Mouse (Mus musculus): Measurements from ENCODE around the gene Bbs9. TPM values are rescaled to one million over a fixed set of nuclear protein-coding genes. Genes with fewer than 3 reads are reported as not detected.
"Not testable (repeated sequence)": the region's sequence is repeated elsewhere in the genome, so short reads cannot be mapped to it uniquely, and the experiment has no call there.

The Bbs9 gene
- polyA plus RNA-seq, 1 experiment from 2014 or later = 2.5 TPM

GRCm38 (mm10) chr9:22849212-22849611 lies 373.7 kb downstream of the Bbs9 start:
- WGBS (ENCODE audit: insufficient replicate concordance) = 35% methylated on average over 4 of the region's 4 CpGs
- no peak for ATAC-seq (ENCODE audit: low read depth)
- no peaks in the 10 kb centered on the region for H3K4me1 ChIP-seq (ENCODE audit: control insufficient read depth, low read depth, low read length)
- H3K27me3 ChIP-seq (ENCODE audit: control insufficient read depth, insufficient read depth, low read depth, low read length) = no peaks in the 10 kb centered on the region
- no peaks in the 10 kb centered on the region for H3K9me3 ChIP-seq (replicated peaks; ENCODE audit: control insufficient read depth, low read length)
- H3K9ac ChIP-seq (ENCODE audit: low read depth, low read length) = no peak overlapping the region
- H3K4me2 ChIP-seq (ENCODE audit: low read depth, low read length) = no peak overlapping the region
- H3K27ac ChIP-seq (ENCODE audit: low read length) = no peak overlapping the region
- no peaks in the 10 kb centered on the region for H3K36me3 ChIP-seq (ENCODE audit: control insufficient read depth, insufficient read depth)
- H3K4me3 ChIP-seq (ENCODE audit: low read depth, low read length) = no peak overlapping the region

GRCm38 (mm10) chr9:22869147-22869546 lies 393.6 kb downstream of the Bbs9 start:
- 79% methylated on average over 5 of the region's 6 CpGs for WGBS (ENCODE audit: insufficient replicate concordance)

GRCm38 (mm10) chr9:22870661-22871060 lies 395.1 kb downstream of the Bbs9 start:
- no peaks in the 10 kb centered on the region for H3K4me1 ChIP-seq (ENCODE audit: control insufficient read depth, low read depth, low read length)
- 81% methylated on average over 3 of the region's 3 CpGs for WGBS (ENCODE audit: insufficient replicate concordance)
- H3K4me2 ChIP-seq (ENCODE audit: low read depth, low read length) = no peak overlapping the region
- no peak for ATAC-seq (ENCODE audit: low read depth)
- H3K27me3 ChIP-seq (ENCODE audit: control insufficient read depth, insufficient read depth, low read depth, low read length) = no peaks in the 10 kb centered on the region
- H3K9ac ChIP-seq (ENCODE audit: low read depth, low read length) = no peak overlapping the region
- no peaks in the 10 kb centered on the region for H3K36me3 ChIP-seq (ENCODE audit: control insufficient read depth, insufficient read depth)
- H3K27ac ChIP-seq (ENCODE audit: low read length) = no peak overlapping the region
- H3K9me3 ChIP-seq (replicated peaks; ENCODE audit: control insufficient read depth, low read length) = no peaks in the 10 kb centered on the region
- H3K4me3 ChIP-seq (ENCODE audit: low read depth, low read length) = no peak overlapping the region

More at GRCm38 (mm10) chr9:22869147-22869546, 393.6 kb downstream of the Bbs9 start:
- not testable (repeated sequence) for H3K4me1 ChIP-seq (ENCODE audit: control insufficient read depth, low read depth, low read length); H3K27me3 ChIP-seq (ENCODE audit: control insufficient read depth, insufficient read depth, low read depth, low read length); ATAC-seq (ENCODE audit: low read depth); H3K9me3 ChIP-seq (replicated peaks; ENCODE audit: control insufficient read depth, low read length); H3K27ac ChIP-seq (ENCODE audit: low read length); H3K9ac ChIP-seq (ENCODE audit: low read depth, low read length); H3K4me3 ChIP-seq (ENCODE audit: low read depth, low read length); H3K4me2 ChIP-seq (ENCODE audit: low read depth, low read length); H3K36me3 ChIP-seq (ENCODE audit: control insufficient read depth, insufficient read depth)

GRCm38 (mm10) chr9:22875231-22875630 lies 399.7 kb downstream of the Bbs9 start:
- Histone ChIP-seq H3K36me3 (ENCODE audit: control insufficient read depth, insufficient read depth) (no peaks in the 10 kb centered on the region), H3K27me3 (ENCODE audit: control insufficient read depth, insufficient read depth, low read depth, low read length) (no peaks in the 10 kb centered on the region), H3K9ac (ENCODE audit: low read depth, low read length) (no peak overlapping the region), H3K4me1 (ENCODE audit: control insufficient read depth, low read depth, low read length) (no peaks in the 10 kb centered on the region), H3K27ac (ENCODE audit: low read length) (no peak overlapping the region), H3K9me3 (replicated peaks; ENCODE audit: control insufficient read depth, low read length) (no peaks in the 10 kb centered on the region), H3K4me2 (ENCODE audit: low read depth, low read length) (no peak overlapping the region), H3K4me3 (ENCODE audit: low read depth, low read length) (no peak overlapping the region)
- ATAC-seq (ENCODE audit: low read depth) = no peak
- WGBS (ENCODE audit: insufficient replicate concordance) = 73% methylated on average over 1 of the region's 1 CpGs

DNA sequence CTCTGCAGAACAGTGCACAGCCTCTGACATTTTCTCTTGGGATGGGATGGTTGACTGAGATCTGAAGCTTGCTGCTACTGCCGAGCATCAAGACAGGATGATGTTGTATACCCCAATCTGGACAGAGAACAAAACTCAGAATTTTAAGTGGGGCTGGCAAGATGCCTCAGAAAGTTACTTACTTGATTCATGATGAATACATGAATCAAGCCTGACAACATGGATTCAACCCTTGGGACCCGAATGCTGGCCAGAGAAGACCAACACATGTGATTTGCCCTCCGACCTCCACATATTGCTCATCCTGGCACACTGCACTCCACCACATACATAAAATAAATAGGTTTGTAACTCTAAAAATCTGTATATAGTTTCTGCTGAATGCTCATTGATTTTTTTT lies 403.8 kb downstream of the Bbs9 start:
- H3K4me2 ChIP-seq (ENCODE audit: low read depth, low read length) = no peak overlapping the region
- no peaks in the 10 kb centered on the region for H3K36me3 ChIP-seq (ENCODE audit: control insufficient read depth, insufficient read depth)
- no peak overlapping the region for H3K9ac ChIP-seq (ENCODE audit: low read depth, low read length)
- no peak for ATAC-seq (ENCODE audit: low read depth)
- no peak overlapping the region for H3K27ac ChIP-seq (ENCODE audit: low read length)
- H3K4me3 ChIP-seq (ENCODE audit: low read depth, low read length) = no peak overlapping the region
- no peaks in the 10 kb centered on the region for H3K4me1 ChIP-seq (ENCODE audit: control insufficient read depth, low read depth, low read length)
- H3K9me3 ChIP-seq (replicated peaks; ENCODE audit: control insufficient read depth, low read length) = no peaks in the 10 kb centered on the region
- H3K27me3 ChIP-seq (ENCODE audit: control insufficient read depth, insufficient read depth, low read depth, low read length) = no peaks in the 10 kb centered on the region
- WGBS (ENCODE audit: insufficient replicate concordance) = 59% methylated on average over 3 of the region's 3 CpGs

DNA sequence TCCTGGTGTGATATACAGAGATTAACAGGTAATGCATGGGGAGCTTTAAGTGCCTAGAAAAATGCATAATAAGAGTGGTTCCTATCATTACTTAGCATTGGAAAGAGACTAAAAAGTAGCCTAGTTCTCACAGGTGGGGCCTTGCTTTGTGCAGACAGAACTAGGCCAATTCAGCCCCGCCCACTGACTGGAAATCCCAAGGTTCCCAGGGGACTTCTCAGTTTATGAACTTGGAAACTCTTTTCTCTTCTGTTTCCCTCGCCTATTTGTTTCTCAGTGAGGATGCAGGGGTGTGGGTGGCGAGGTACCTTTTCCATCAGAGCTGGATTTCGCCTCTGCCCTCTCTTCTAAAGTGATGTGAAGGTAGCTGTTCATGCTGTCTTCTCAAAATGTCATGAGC lies 410.8 kb downstream of the Bbs9 start:
- no peaks in the 10 kb centered on the region for H3K27me3 ChIP-seq (ENCODE audit: control insufficient read depth, insufficient read depth, low read depth, low read length)
- H3K9me3 ChIP-seq (replicated peaks; ENCODE audit: control insufficient read depth, low read length) = no peaks in the 10 kb centered on the region
- no peak overlapping the region for H3K27ac ChIP-seq (ENCODE audit: low read length)
- H3K4me3 ChIP-seq (ENCODE audit: low read depth, low read length) = no peak overlapping the region
- no peak for ATAC-seq (ENCODE audit: low read depth)
- H3K4me2 ChIP-seq (ENCODE audit: low read depth, low read length) = no peak overlapping the region
- no peaks in the 10 kb centered on the region for H3K36me3 ChIP-seq (ENCODE audit: control insufficient read depth, insufficient read depth)
- WGBS (ENCODE audit: insufficient replicate concordance) = 46% methylated on average over 4 of the region's 4 CpGs
- no peaks in the 10 kb centered on the region for H3K4me1 ChIP-seq (ENCODE audit: control insufficient read depth, low read depth, low read length)
- no peak overlapping the region for H3K9ac ChIP-seq (ENCODE audit: low read depth, low read length)

DNA sequence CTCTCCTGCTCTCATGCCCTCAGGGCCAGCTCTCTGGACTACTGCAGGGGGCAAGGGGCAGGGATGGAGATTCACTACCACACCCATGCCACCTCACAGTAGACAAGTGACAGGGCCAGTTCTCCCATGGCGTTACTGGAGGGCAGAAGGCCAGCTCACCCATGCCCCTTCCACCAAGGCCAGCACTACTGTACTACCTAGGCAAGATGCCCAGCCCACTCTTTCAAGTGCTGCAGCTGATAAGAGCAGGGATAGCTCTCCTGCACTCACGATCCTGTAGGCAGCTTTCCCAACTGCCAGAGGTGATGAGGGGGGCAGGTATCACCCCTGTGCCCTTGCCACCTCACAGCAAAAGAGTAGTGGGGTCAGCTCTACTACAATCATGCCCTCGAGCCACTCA lies 429.9 kb downstream of the Bbs9 start:
- ATAC-seq (ENCODE audit: low read depth) = no peak
- H3K27me3 ChIP-seq (ENCODE audit: control insufficient read depth, insufficient read depth, low read depth, low read length) = no peaks in the 10 kb centered on the region
- H3K9me3 ChIP-seq (replicated peaks; ENCODE audit: control insufficient read depth, low read length) = no peaks in the 10 kb centered on the region
- H3K9ac ChIP-seq (ENCODE audit: low read depth, low read length) = no peak overlapping the region
- H3K36me3 ChIP-seq (ENCODE audit: control insufficient read depth, insufficient read depth) = no peaks in the 10 kb centered on the region
- no peak overlapping the region for H3K4me3 ChIP-seq (ENCODE audit: low read depth, low read length)
- no peak overlapping the region for H3K4me2 ChIP-seq (ENCODE audit: low read depth, low read length)
- H3K4me1 ChIP-seq (ENCODE audit: control insufficient read depth, low read depth, low read length) = no peaks in the 10 kb centered on the region
- 36% methylated on average over 3 of the region's 3 CpGs for WGBS (ENCODE audit: insufficient replicate concordance)
- no peak overlapping the region for H3K27ac ChIP-seq (ENCODE audit: low read length)

- Histone ChIP-seq H3K27ac (ENCODE audit: low read length) (no peak overlapping the region), H3K4me2 (ENCODE audit: low read depth, low read length) (no peak overlapping the region), H3K9ac (ENCODE audit: low read depth, low read length) (no peak overlapping the region), H3K4me3 (ENCODE audit: low read depth, low read length) (no peak overlapping the region), H3K36me3 (ENCODE audit: control insufficient read depth, insufficient read depth) (no peaks in the 10 kb centered on the region), H3K9me3 (replicated peaks; ENCODE audit: control insufficient read depth, low read length) (no peaks in the 10 kb centered on the region), H3K4me1 (ENCODE audit: control insufficient read depth, low read depth, low read length) (no peaks in the 10 kb centered on the region), H3K27me3 (ENCODE audit: control insufficient read depth, insufficient read depth, low read depth, low read length) (no peaks in the 10 kb centered on the region)
- no peak for ATAC-seq (ENCODE audit: low read depth)
These were observed 441.3 kb downstream of the Bbs9 start for GRCm38 (mm10) chr9:22916808-22917207.

DNA sequence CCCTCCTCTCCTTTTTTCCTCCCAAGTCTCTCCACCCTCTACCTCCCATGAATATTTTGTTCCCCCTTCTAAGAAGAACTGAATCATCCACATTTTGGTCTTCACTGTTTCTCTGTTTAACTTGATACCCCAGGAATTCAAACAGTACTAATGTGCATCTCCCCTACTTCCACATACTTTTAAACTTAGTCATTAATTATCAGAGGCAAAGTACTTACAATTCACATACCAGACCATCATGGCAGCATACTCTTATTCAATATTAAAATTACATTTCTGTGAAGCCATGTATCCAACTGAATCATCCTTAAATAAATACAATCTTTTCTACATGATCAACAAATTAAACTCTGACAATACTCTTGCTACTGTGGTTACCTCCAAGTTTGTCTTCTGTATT lies 460.1 kb downstream of the Bbs9 start:
- H3K9me3 ChIP-seq (replicated peaks; ENCODE audit: control insufficient read depth, low read length) = no peaks in the 10 kb centered on the region
- no peaks in the 10 kb centered on the region for H3K4me1 ChIP-seq (ENCODE audit: control insufficient read depth, low read depth, low read length)
- no peak for ATAC-seq (ENCODE audit: low read depth)

More for the DNA sequence above, 460.1 kb downstream of the Bbs9 start:
- Histone ChIP-seq H3K9ac (ENCODE audit: low read depth, low read length) (no peak overlapping the region), H3K36me3 (ENCODE audit: control insufficient read depth, insufficient read depth) (no peaks in the 10 kb centered on the region), H3K4me2 (ENCODE audit: low read depth, low read length) (no peak overlapping the region), H3K27me3 (ENCODE audit: control insufficient read depth, insufficient read depth, low read depth, low read length) (no peaks in the 10 kb centered on the region), H3K4me3 (ENCODE audit: low read depth, low read length) (no peak overlapping the region), H3K27ac (ENCODE audit: low read length) (no peak overlapping the region)

Data from liver, embryonic 16.5 days (tissue).